Mouse (Mus musculus): ENCODE results near the gene P2rx4.

DNA sequence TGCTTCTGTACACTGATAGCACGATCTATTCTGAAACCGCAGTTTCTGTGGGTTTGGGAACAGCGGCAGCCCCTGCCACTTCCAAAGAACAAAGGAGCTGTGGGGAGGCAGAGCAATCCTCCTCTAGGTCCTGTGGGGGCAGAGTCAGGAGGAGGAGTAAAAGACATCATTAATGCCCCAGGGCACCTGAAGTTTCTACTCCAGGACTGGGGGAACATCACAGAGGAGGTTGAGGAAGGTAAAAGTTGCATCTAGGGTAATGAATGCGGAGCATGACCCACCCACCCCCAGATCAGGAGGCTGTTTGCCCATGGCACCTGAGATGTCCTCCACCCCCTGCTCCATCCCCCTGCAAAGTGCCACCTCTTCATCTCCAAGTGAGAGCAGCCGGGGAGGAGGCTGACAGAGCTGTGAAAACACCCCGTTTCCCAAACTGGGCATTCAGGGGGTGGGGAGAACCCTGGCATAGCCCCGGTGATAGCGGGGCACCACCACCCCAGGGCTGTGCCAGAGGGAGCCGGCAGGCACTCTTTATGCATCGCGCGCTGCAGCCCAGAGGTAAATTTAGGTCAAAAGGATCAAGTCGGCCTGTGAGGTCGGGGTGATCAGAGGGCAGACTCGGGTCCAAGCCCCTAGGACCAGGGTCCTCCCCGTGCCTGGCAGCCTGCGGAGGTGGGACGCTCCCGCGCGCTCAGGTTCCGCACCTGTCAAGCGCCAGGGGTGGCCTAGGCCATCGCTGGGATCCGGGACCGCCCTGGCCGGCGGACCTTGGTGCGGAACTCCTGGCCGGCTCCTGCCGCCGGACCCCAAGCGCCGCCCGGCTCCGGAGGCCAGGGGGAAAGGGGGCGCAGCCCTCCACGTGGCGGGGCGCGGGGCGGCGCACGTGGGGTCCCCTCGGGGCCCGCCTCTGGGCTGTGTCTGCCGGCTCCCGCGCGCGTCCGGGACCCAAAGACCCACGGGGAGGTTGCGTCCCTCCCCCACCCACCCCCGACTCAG lies 71.2 kb downstream of the P2rx4 start:
- TF ChIP-seq CTCF (IDR thresholded peaks at IDR 0.05; ENCODE audit: control insufficient read depth, insufficient read depth, insufficient replicate concordance, low read depth, low read length): no peak
- TF ChIP-seq POLR2A (IDR thresholded peaks at IDR 0.05; ENCODE audit: control insufficient read depth, low read depth, low read length): no peak
